Mouse (Mus musculus) cerebellum, adult 2 months (tissue): ENCODE data around the gene Klrc3.

Source experiments
- CTCF ChIP-seq: fragments of 200-500 bp; IDR thresholded peaks from 2 replicates; pipeline ENCODE4 v1.5.1; 2011; ENCODE audit warnings: low read depth, mild to moderate bottlenecking, control low read depth, low read length, moderate library complexity, borderline replicate concordance; ENCODE audit not compliant: insufficient read depth
- POLR2A ChIP-seq: fragments of 200-500 bp; IDR thresholded peaks from 2 replicates; pipeline ENCODE4 v1.6.1; 2011; ENCODE audit warnings: low read length, control low read depth, borderline replicate concordance; ENCODE audit not compliant: insufficient read depth

DNA sequence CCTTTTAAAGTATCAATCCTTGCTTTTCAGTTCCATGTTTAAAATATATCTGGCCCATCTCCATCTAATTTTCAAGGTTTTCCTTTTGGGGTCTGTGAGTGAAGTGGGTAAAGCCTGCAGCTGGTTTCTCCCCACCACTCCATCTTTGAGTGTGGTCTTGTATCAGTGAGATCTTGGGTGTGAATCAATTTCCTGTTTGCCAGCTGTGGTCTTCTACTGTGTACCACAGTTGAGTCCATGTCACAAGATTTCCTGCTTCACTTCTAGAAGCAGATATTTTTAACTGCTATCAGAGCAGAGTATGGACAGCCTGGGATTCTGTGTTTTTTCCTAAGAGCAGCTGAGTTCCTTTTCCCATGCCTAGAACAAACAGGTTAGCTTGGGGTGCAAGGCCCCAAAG is 34.8 kb downstream of the Klrc3 start:
- TF ChIP-seq CTCF, result no peak
- no peak for TF ChIP-seq POLR2A
